In genomic region chr16:23784021-23784897, GRCm38 (mm10) we compare ENCODE assay signal across 27 mouse cellular contexts.
DNase-seq lines count a peak whose midpoint lies in the region; ATAC-seq and TF ChIP-seq lines count a peak whose summit lies in the region.
"Had no signal": no experiment of that assay in that cellular context is flagged by ENCODE, and none has a peak within 500 bp of the region (broad histone marks: within the 10 kb centered on the region; RNA-seq: fewer than 3 reads in every experiment).

No protein-coding gene starts in this region.

- no peak overlapping the region for H3K27ac ChIP-seq in kidney, postnatal 0 days
- H3K27ac ChIP-seq: heart, embryonic 13.5 days; hindbrain, embryonic 10.5 days; hindbrain, embryonic 15.5 days; liver, embryonic 14.5 days; neural tube, embryonic 12.5 days; stomach, embryonic 15.5 days had no signal

- H3K36me3 ChIP-seq in kidney, postnatal 0 days (ENCODE audit: insufficient read depth, low read length), result no peaks in the 10 kb centered on the region
- H3K36me3 ChIP-seq: G1E; heart, embryonic 13.5 days; hindbrain, embryonic 10.5 days; hindbrain, embryonic 15.5 days; neural tube, embryonic 12.5 days; stomach, embryonic 15.5 days had no signal

- 53% methylated on average over 6 of the region's 6 CpGs for WGBS in kidney, postnatal 0 days

- TF ChIP-seq CTCF in kidney, postnatal 0 days (IDR thresholded peaks at IDR 0.05; ENCODE audit: low read depth), result no peak

- H3K4me3 ChIP-seq in kidney, postnatal 0 days (replicated peaks; ENCODE audit: low read depth, low read length), result no peak overlapping the region
- H3K4me3 ChIP-seq: heart, embryonic 13.5 days; hindbrain, embryonic 10.5 days; hindbrain, embryonic 15.5 days; myocyte; neural tube, embryonic 12.5 days; stomach, embryonic 15.5 days had no signal

- no peaks in the 10 kb centered on the region for H3K4me1 ChIP-seq in kidney, postnatal 0 days (replicated peaks; ENCODE audit: insufficient read depth, low read length)
- H3K4me1 ChIP-seq: heart, embryonic 13.5 days; neural tube, embryonic 12.5 days had no signal

- peak; percentile 8 to 10 for DNase-seq in cerebellum, postnatal 10 days
- DNase-seq in cerebellum, postnatal 14 days, result no peak
- DNase-seq in kidney, postnatal 0 days (ENCODE audit: low spot score), result peak; percentile 57
- no peak for DNase-seq in kidney, postnatal 36 days
- peak; percentile 9 for DNase-seq in lung, postnatal 36 days
- no peak for DNase-seq in lung, postnatal 10 days
- no peak for DNase-seq in right cerebral cortex, adult 2 months (ENCODE audit: low spot score in 2 of 2)
- no peak for DNase-seq in frontal cortex, postnatal 10 days (ENCODE audit: low spot score in 2 of 2)
- DNase-seq: cerebellum, adult 18-20 months; cerebellum, postnatal 25 days; heart, postnatal 10 days; kidney, adult 11 months; layer of hippocampus, postnatal 36 days; liver; right cerebral cortex, postnatal 14 days had no signal

- ATAC-seq in kidney, postnatal 0 days (replicated peaks; ENCODE audit: low FRiP score, low read depth), result no peak
- ATAC-seq: forebrain, embryonic 16.5 days; inflammation-experienced regulatory T-cells, adult 6 months; lung, postnatal 0 days had no signal

- no peak overlapping the region for H3K9ac ChIP-seq in kidney, postnatal 0 days (ENCODE audit: low read depth, low read length)
- H3K9ac ChIP-seq: heart, embryonic 13.5 days; hindbrain, embryonic 15.5 days; liver, embryonic 14.5 days; neural tube, embryonic 12.5 days; stomach, embryonic 15.5 days had no signal

- no peaks in the 10 kb centered on the region for H3K27me3 ChIP-seq in kidney, postnatal 0 days (ENCODE audit: insufficient read depth, low read length)
- H3K27me3 ChIP-seq: heart, embryonic 13.5 days; hindbrain, embryonic 15.5 days; neural tube, embryonic 12.5 days; stomach, embryonic 15.5 days had no signal

- no peak overlapping the region for H3K4me2 ChIP-seq in kidney, postnatal 0 days (ENCODE audit: low read length)
- H3K4me2 ChIP-seq: heart, embryonic 13.5 days; hindbrain, embryonic 15.5 days; midbrain, embryonic 11.5 days; neural tube, embryonic 12.5 days; stomach, embryonic 15.5 days had no signal

- no peaks in the 10 kb centered on the region for H3K9me3 ChIP-seq in kidney, postnatal 0 days (replicated peaks; ENCODE audit: low read length)
- H3K9me3 ChIP-seq: heart, embryonic 13.5 days; hindbrain, embryonic 10.5 days; hindbrain, embryonic 15.5 days; neural tube, embryonic 12.5 days; stomach, embryonic 15.5 days had no signal

Comparison
In these comparisons a context has a peak if more than half of its experiments do, and no peak if none do; other contexts are left out.
1. DNase-seq: peak in cerebellum, postnatal 10 days (2 of 2), kidney, postnatal 0 days (single experiment) and lung, postnatal 36 days (single experiment); none in cerebellum, postnatal 14 days (0 of 2), kidney, postnatal 36 days (0 of 2), lung, postnatal 10 days (single experiment), right cerebral cortex, adult 2 months (0 of 2) and frontal cortex, postnatal 10 days (0 of 2).